Mouse (Mus musculus): ENCODE measurements at regions not wholly inside any gene's neighbourhood (a gene's known extent, or its start where the extent isn't known, plus 50 kb on each side); places are given as distances from the start of the nearest gene placed in this dataset.

DNA sequence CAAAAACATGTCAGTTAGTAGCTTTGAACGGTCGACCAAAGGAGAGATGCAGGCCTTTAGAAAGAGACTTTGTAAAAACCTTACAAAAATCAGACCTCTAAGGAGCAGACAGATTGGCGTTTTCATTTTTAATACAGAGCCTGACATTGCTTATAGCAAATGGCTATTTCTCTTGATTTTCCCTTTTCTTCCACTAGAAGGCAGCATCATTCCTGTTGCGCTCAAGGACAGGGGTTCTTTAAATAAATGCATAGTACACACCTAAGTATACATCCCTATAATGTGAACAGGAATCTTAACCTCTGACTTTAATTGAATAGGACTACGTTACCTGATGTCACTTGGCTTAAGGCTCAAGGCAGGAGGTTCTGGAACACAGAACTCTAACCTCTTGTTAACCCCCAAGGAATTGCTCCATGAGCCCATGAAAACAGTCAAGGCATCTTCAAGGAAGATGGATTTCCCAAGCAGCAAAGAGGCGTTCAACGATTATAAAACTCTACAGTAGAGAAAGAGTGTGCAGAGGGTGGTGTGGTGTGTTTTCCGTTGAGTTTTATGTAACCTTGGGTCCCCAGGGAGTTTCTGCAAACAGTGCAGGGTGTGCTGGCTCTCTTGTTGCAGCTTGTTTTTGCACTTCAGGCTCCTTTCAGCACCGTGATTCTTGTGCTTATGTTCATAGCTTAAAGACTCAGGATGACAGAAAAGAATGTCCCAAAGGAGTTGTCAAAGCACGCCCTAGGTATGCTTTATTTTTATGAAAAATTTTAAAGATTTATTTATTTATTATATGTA is 124.1 kb upstream of the Zfp648 start:
- no peak for DNase-seq (ENCODE audit: low spot score in 2 of 2)

DNA sequence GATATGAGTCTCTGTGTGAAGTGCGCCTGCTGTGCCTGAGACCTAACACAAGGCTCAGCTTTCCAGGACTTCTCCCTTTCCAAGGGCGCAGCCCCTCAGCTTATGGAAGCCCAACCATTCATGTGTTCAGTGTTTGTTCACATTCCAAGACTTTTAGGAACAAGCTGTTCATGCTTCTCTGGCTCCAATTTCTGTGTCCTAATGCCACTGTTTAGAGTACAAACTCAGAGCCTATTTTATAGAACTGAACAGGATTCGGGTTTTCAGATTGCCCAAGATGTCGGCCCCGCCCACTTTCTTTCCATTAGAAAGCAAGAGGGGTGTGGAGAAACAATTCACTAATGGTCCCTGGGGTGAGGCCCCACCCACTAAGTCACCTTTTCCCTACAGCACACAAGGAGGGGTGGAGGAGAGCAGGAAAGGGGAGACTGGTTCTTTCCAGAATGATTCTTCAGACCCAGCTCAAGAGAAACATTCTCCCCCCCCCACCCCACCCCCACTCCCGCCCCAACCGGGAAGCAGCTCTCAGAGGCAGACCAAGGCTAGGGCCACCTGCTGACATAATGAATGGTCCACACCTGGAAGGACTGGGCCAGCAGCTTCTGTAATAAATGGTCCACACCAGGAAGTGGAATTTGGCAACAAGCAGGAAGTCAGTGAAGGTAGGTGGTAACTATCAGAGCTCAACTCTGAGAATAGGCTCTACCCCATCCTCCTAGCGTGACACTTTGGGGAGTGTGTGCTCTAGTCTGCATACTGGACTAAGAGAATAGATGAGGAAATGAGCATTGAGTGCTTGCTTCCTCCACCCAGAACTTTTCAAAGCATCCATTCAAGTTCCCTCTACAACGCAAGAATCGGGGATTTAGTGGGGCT is 120.2 kb upstream of the Zfp648 start:
- DNase-seq (ENCODE audit: low spot score in 2 of 2): no peak

DNA sequence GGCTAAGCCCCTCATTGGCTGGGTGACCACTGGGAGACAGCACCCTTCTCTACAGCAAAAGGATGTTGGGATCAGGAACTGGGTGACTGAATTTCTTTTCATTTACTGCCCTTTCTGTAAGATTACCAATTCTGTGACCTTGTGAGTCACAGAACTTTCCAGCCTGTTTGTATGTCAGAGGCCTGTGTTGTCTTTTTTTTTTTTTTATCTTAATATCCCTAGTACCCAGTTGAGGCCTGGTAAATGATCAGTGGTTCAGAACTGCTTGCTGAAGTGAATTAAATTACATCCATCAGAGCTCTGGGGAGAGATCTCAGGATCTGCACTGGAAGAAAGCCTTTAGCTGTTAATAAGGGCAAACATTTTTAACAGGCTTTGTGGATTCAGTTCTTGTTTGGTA is 114.8 kb upstream of the Zfp648 start:
- DNase-seq (ENCODE audit: low spot score in 2 of 2): no peak

DNA sequence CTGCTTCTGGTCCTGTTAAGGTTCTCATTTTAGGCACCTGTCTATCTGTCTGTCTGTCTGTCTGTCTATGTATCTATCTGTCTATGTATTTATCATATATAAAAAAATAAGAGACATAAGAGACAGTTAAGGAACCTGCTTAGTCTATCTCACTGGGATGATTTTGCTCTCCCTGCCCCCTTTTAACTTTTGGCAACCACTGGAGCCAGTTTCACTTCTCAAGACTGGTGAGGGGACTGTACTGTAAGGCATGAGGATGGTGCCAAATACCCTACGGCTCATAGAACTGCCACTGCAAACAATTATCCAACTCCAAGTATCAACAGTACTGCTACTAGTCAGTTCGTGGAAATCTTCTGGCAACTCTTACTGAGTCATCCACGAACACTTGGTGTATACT is 111.2 kb upstream of the Zfp648 start:
- DNase-seq (ENCODE audit: low spot score in 2 of 2): no peak

DNA sequence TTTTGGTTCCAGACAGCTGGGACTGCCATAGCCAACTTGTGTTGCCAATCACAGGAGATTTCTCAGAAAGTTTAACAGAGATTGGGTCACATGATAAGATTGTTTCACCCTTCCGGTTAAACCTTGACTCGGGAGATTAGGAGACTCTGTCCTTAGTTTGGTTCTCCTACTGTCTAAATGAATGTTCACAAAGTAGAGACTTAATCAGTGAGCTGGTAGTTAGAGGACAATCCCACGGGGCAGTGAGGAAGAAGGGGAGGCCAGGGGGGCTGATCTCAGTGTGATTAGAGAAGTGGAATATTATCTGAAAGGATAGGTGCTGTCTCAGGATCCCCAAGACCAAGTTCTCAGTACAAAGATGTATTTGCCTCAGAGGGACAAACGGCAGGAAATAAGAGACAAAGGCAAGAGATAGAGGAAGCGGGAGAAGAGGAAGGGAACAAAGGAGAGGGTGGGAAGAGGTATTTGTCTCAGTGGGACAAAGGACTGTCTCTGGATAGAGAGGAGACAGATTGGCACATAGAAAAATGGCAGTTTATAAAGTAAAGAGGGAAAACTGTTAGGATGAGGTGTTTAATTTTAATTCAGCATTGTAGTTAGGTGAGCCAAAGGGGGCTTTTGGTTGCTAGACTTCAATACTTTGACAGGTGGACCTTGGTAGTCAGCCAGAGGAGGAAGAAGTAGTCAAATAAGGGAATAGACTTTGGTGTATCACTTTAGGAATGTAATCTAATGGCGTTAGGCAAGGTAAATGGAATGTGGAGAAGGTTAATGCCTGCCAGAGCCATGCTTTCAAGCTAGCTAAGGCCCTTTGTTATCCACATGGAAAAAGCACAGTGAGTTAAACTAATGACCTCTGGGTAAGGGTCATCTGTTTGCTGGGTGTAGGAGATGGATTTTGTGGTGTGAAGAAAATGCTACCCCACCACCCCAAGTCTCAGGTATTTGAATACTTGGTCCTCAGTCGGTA is 110.2 kb upstream of the Zfp648 start:
- DNase-seq (ENCODE audit: low spot score in 2 of 2): no peak

DNA sequence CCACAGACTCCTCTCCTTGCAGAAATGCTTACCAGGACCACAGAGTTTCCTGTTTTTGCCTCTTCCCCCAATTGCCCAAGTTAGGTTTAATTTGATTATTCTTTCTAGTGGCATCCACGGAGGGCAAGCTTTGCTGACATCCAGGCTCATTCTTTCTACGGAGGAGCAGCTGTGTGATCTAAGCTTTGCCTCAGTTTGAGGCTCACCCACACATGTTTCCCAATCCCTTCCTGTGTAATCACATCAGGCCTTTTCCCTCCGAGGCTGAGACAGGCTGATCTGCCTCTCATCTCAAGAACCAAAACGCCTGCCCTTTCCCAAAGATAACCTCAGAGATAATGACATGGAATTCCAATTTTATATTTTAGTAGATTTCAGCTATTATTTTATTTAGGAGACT is 107.4 kb upstream of the Zfp648 start:
- DNase-seq (ENCODE audit: low spot score in 2 of 2): no peak

DNA sequence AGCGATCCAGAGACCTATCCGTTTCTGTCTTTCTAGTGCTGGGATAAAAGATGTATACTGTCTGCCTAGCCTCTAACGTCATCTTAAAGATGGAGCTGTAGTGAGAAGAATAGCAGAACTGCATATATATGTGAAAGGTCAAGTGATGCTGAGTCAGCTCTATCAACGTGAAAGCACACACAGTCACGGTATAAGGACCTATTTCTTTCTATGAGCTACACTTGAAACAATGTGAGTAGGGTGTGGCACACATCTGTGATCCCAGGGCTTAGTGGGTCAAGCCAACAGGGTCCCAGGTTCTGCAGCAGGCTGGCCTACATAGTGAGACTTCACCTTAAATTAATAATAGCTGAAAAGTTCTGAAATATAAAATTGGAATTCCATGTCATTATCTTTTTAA is 106.6 kb upstream of the Zfp648 start:
- no peak for DNase-seq (ENCODE audit: low spot score in 2 of 2)

DNA sequence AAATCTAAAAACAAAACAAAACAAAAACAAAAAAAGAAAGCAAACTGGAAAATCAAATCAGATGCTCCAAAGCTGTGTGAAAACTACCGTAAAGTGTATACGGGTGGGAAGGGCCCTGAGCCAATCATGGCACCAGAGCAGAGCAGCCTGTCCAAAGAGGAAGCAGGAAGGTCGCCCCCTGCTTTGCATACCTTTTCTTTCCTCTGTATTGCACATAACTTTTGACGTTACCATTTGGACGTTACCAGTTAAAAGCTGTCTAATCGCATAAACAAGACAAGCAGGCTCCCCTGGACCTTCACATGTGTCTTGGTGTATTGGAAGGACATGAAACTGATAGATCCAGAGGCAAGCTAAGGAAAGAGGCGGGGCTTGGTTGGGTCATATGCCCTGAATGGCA is 104.9 kb upstream of the Zfp648 start:
- no peak for DNase-seq (ENCODE audit: low spot score in 2 of 2)

DNA sequence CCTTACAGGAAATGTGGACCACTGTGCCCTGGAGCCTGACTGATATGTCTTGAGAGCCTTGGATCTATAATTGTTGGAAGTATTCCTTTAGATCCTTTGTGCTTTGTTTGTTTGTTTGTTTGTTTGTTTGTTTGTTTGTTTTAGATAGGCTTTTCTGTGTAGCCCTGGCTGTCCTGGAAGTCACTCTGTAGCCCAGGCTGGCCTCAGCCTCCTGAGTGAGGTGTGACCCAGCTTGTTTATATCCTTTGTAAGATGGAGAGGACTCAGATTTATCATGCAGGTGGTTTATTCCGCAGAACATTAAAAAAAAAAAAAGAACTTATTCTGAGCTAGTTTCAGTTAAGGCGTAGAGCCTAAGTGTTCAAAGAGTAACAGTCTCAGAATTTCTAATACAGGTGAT is 104.1 kb upstream of the Zfp648 start:
- DNase-seq (ENCODE audit: low spot score in 2 of 2): no peak

DNA sequence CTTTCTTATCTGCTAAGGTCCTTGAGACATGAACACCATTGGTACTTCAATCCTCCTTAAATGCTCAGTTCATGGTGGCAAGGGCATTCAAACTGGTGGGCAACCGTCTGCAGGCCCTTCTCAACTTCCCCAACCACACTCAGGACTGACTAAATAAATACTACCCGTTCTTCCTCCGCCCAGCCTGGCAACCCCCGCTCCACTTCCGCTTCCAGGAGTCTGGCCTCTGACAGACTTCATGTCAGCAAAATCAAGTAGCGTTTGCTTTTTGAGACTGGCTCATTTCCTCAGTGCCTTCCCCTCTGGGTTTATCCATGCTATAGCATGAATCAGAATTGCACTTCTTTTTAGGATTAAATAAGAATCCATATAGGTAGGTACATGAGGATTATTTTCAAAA is 103.3 kb upstream of the Zfp648 start:
- DNase-seq (ENCODE audit: low spot score in 2 of 2): peak in 1 of 2 experiments; percentile 40

DNA sequence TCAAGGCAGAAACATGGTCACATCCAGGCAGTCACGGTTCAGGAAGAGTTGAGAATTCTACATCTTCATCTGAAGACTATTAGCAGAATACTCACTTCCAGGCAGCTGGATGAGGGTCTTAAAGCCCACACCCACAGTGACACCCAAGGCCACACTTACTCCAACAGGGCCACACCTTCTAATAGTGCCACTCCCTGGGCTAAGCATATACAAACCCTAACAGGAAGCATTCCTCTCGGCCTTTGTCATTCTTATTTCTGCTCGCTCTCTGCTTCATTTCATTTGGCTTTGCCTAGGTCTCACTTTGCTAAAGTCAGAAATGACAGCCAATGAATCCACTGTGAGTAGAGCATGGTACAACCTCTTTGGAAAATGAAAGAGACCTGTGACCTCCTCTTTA is 100.4 kb upstream of the Zfp648 start:
- DNase-seq (ENCODE audit: low spot score in 2 of 2): no peak

DNA sequence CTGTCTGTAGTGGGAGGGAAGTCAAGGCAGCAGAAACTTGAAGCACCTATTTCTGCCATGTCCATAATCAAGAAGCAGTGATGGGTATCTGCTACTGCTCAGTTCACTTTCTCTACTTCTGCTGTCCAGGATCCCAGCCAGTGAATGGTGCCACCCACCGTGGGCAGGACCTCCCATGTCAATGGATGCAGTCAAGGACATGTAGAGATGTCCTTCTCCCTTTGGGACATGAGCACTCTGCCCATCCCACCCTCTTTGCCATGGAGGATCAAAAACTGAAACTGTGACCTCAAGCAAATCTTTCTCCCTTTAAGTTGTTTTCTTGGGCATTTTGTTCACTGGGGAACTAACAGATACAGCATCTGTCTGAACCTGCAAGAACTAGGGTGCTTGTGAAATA is 99.6 kb upstream of the Zfp648 start:
- DNase-seq (ENCODE audit: low spot score in 2 of 2): no peak

DNA sequence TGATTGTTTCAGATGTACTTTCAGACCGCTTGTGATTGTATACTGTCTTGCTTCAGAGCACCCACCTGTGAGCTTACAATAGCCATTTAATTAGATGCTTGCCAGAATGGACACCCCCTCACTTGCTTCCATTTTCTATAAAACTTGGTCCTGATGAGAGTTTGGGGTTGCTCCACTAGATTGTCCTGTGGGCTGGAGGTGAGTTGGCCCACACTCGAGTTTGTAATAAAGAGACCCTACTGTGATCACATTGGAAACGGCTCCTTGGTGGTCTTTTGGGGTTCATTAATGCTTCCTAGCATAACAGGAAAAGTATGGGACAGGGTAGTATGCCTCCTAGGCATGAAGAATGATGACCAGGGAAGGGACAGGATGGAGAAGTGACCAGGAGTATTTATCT is 98.8 kb upstream of the Zfp648 start:
- no peak for DNase-seq (ENCODE audit: low spot score in 2 of 2)

DNA sequence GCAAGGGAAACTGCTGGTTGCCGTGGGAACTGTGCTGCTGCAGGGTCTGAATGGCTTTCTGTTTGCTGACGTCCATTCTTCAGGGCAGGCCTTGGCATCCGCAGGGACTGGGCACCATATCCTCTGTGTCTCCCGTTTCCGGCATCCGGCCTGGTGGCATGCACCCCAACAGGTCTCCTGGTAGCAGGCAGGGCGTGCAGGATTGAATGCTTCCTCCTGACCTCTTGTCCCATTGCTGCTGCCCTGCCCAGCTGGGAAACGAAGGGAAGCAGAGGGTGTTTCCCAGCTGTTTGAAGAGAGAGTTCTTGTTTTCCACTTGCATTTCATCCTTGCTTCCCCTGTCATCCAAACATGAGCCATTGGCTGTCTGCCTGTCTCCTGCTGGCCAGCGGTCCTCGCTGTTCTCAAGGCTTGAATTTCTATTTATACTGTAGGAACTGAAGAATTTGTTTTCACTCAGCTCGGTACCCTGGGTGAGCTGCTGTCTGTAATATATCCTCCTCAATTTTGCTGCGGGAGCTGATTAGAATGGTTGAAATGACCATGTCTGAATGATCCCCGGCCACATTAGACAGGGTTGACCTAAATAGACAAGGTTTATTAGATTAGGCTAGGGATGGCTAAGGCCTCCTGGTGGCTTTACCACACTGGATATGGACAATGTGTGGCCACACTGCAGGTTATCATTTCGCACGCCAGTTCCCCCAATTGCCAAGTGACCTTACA is 98.0 kb upstream of the Zfp648 start:
- DNase-seq (ENCODE audit: low spot score in 2 of 2): peak; percentile 81 to 91

DNA sequence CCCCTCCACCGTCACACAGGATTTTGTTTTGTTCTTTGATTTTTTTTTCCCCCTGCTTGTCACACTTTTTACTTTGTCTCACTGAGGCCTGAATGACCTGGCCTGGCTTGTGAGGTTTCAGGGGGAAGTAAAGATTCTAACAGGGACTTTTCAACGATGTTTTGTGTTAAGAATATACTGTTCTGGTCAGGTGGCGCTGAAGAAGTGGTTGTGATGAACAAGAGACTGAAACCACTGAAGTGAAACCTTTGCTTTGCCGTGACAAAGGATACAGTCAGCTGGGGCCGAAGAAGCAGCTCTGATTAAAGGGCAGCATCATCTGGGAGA is 97.4 kb upstream of the Zfp648 start:
- DNase-seq (ENCODE audit: low spot score in 2 of 2): no peak

DNA sequence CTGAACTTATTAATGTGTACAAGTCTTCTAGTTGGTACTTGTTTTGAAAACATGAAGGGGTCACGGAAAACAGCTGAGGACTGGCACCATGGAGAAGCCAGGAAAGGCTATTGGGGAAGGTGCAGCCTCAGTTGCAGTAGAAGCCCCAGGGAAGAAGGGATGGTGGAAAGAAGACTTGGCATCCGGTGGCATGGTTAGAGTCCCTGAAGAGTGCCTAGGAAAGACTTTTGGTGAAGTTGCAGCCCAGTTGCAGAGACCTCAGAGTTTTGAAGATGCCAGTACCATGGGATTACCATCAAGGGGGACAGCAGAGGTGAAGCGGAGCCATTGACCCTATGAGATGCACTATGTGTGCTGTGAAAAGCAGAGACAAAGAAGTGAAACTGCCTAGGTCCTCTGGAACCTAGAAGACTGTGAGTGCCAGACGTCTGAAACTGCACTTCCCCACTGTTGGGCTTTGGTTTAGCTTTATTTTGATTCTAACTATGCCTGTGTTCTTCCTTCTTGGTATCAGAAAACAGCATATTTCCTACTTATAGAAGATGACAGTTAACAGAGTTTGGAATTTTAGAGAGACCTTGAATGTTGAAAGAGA is 96.9 kb upstream of the Zfp648 start:
- no peak for DNase-seq (ENCODE audit: low spot score in 2 of 2)

DNA sequence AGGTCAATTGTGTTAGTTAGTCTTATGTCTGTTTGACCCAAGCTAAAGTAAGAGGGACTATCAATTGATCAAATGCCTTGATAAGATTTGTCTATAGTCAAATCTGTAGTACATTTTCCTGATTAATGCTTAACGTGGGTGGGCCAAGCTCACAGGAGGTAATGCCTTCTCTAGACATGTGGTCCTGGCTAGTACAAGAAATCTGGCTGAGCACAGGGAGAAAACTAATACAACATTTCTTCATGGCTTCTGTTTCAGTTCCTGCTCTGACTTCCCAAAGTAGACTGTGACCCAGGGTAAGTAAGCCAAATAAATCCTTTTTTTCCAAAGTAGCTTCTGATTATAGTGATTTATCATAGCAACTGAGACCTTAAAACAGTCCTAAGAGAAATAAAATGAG is 96.2 kb upstream of the Zfp648 start:
- no peak for DNase-seq (ENCODE audit: low spot score in 2 of 2)

DNA sequence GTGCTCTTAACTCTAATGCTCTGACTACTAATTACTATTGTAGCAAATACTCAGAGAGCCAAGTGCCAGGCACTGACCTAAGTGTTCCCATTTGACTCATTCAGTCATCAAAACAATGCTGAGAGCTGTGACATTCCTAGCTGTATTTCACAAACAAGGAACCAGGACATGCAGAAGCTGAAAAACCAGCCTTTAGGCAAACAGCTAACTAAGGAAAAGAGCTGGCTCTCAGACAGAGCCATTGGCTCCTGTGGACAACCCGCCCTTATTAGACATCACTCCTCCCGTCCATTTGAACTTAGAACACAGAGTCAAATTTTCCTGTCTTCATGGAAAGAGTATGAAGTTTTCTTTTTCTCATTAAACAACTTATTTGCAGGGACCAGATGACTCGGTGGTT is 88.5 kb upstream of the Zfp648 start:
- peak in 1 of 2 experiments; percentile 44 for DNase-seq (ENCODE audit: low spot score in 2 of 2)

DNA sequence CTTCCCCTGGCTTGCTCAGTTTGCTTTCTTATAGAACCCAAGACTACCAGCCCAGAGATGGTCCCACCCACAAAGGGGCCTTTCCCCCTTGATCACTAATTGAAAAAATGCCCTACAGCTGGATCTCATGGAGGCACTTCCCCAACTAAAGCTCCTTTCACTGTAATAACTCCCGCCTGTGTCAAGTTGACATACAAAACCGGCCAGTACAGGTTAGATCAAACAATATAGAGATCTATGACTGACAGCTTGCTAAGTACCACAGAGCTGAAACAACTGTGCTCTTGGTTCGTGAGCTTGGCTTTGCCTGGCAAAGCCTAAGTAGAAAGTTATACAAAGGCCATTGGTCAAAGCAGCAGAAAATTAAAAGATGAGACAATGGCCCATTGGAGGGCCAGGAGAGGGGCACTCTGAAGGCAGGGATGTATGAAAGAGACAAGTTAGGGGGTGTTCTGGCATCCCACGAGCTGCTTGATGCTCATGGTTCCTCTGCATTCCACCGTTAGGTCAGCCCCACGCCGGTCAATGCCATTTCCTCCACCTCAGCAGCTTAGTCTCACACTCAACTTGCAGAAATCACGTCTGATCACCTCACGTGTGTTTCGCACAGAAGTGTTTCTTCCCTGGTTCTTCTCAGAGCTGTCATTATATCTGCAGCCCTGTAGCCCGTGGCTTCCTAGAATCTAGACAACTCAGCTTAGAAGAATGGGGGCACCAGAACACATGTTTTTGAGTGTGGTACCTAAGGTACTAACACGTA is 87.5 kb upstream of the Zfp648 start:
- DNase-seq (ENCODE audit: low spot score in 2 of 2): no peak

Measured in layer of hippocampus, postnatal 14 days (tissue).